Mouse (Mus musculus) bone marrow macrophage, adult 2 months (primary cell): Measurements from ENCODE around the gene Fars2.

Source experiments
- CTCF ChIP-seq: IDR thresholded peaks from 2 replicates; pipeline ENCODE4 v1.5.1; 2012; ENCODE audit warnings: low read depth, mild to moderate bottlenecking, low read length, moderate library complexity
- POLR2A ChIP-seq: IDR thresholded peaks from 2 replicates; pipeline ENCODE4 v1.6.1; 2012; ENCODE audit warnings: mild to moderate bottlenecking, low read depth, low read length, borderline replicate concordance

GRCm38 (mm10) chr13:36480101-36480500 is 362.9 kb downstream of the Fars2 start:
- TF ChIP-seq POLR2A (no peak), CTCF (no peak)
